Mouse (Mus musculus) heart, adult 2 months (tissue): Measurements from ENCODE around the gene Rabl6. TPM values are rescaled to one million over a fixed set of nuclear protein-coding genes. Genes with fewer than 3 reads are reported as not detected.

ENCODE experiments used
- DNase-seq, 2 experiments: peaks; one replicate each; pipeline ENCODE4 v3.0.0; 2021
- H3K27ac ChIP-seq: fragments of 200-600 bp; 2 replicates; pipeline ENCODE4 v1.8.1; 2022
- H3K27me3 ChIP-seq: fragments of 200-500 bp; 2 replicates; pipeline ENCODE4 v1.6.1; 2012; ENCODE audit warnings: mild to moderate bottlenecking, low read length, inconsistent platforms, mixed read lengths; ENCODE audit not compliant: control insufficient read depth, insufficient read depth
- H3K36me3 ChIP-seq: fragments of 200-500 bp; 2 replicates; pipeline ENCODE4 v1.6.1; 2012; ENCODE audit warnings: low read length, inconsistent platforms; ENCODE audit not compliant: control insufficient read depth, insufficient read depth
- H3K4me1 ChIP-seq: fragments of 200-500 bp; 2 replicates; pipeline ENCODE4 v1.6.1; 2011; ENCODE audit warnings: low read length; ENCODE audit not compliant: control insufficient read depth, insufficient read depth
- H3K4me3 ChIP-seq: fragments of 200-600 bp; 2 replicates; pipeline ENCODE4 v1.8.1; 2022
- H3K79me2 ChIP-seq: fragments of 200-500 bp; replicated peaks from 2 replicates; pipeline ENCODE4 v1.6.1; 2012; ENCODE audit warnings: mild to moderate bottlenecking, inconsistent platforms, low read length, moderate library complexity, mixed read lengths; ENCODE audit not compliant: control insufficient read depth, insufficient read depth
- H3K9ac ChIP-seq: fragments of 200-500 bp; 2 replicates; pipeline ENCODE4 v1.6.1; 2012; ENCODE audit warnings: low read depth, mild to moderate bottlenecking, control low read depth, inconsistent platforms, low read length, mixed read lengths
- CTCF ChIP-seq: fragments of 200-600 bp; IDR thresholded peaks from 2 replicates; pipeline ENCODE4 v1.8.1; 2022; ENCODE audit warnings: antibody characterized with exemption, mild to moderate bottlenecking, moderate library complexity
- EP300 ChIP-seq: fragments of 200-500 bp; IDR thresholded peaks from 2 replicates; pipeline ENCODE4 v1.6.1; 2011; ENCODE audit warnings: low read depth, low read length, control low read depth; ENCODE audit not compliant: insufficient read depth
- POLR2A ChIP-seq: fragments of 200-500 bp; IDR thresholded peaks from 2 replicates; pipeline ENCODE4 v1.6.1; 2011; ENCODE audit warnings: mild to moderate bottlenecking, low read depth, low read length, control low read depth; ENCODE audit not compliant: insufficient read depth
- WGBS: fragments of 180-500 bp; shearing (Covaris S2); methylation state at CpG from one replicate; pipeline ENCODE4 v1.1.7; 2018; 5-methylcytosine and 5-hydroxymethylcytosine counted together
- intact Hi-C: fragments of 180-260 bp; cut with DNase I; formaldehyde crosslinking; loops from one replicate; pipeline ENCODE4 v1.15.1; 2025
- polyA plus RNA-seq: library from polyadenylated mRNA; depleted of rRNA; stranded (reverse); fragments of >200 nt; gene quantifications from 2 replicates; pipeline ENCODE4 v1.2.3, GENCODE M21; 2012
- total RNA-seq, 2 experiments: library from RNA; stranded (reverse); gene quantifications; 2 replicates each; pipeline ENCODE4 v1.2.3; 2021

The Rabl6 gene
- total and polyA plus RNA-seq, 3 experiments = 48.8 to 65.3 (median 61.2) TPM

GRCm38 (mm10) chr2:25625986-25626385 is 17.7 kb upstream of the Rabl6 start:
- WGBS = 54% methylated on average over 5 of the region's 5 CpGs
- no peak overlapping the region for H3K9ac ChIP-seq
- intact Hi-C loops = no loop called here
- DNase-seq = no peak
- no peak overlapping the region for H3K4me3 ChIP-seq
- no peaks in the 10 kb centered on the region for H3K79me2 ChIP-seq
- TF ChIP-seq EP300 (no peak), CTCF (no peak), POLR2A (no peak)
- no peak overlapping the region for H3K27ac ChIP-seq
- H3K4me1 ChIP-seq = peaks cover 2% of the 10 kb centered on the region
- no peaks in the 10 kb centered on the region for H3K36me3 ChIP-seq
- H3K27me3 ChIP-seq = no peaks in the 10 kb centered on the region

- Histone ChIP-seq H3K9ac (peak within 1 kb of the TSS; percentile 64), H3K4me3 (peak within 1 kb of the TSS; percentile 60), H3K27me3 (no peaks in the 10 kb centered on the region; the same call in 1 of the 2 replicates), H3K79me2 (no peaks in the 10 kb centered on the region), H3K27ac (peak within 1 kb of the TSS; percentile 83), H3K4me1 (peaks cover 2% of the 10 kb centered on the region), H3K36me3 (no peaks in the 10 kb centered on the region)
- WGBS = 9% methylated on average over 34 of the region's 34 CpGs
- TF ChIP-seq EP300 = 0 out of 2 replicates have a peak, but pooled peaks have one; percentile 8
- TF ChIP-seq POLR2A = peak; percentile 57
- TF ChIP-seq CTCF = peak; percentile 80
- intact Hi-C loops = no loop called here
- DNase-seq = peak; percentile 87 to 90
These were observed 13.2 kb upstream of the Rabl6 start, which contains the start of gene Tmem141 for GRCm38 (mm10) chr2:25621229-25622200. Gene Tmem141 (minus strand): TSS chr2:25622005.

GRCm38 (mm10) chr2:25620852-25621228 is 12.5 kb upstream of the Rabl6 start:
- WGBS = 63% methylated on average over 4 of the region's 4 CpGs
- no peak for DNase-seq
- no peak for TF ChIP-seq CTCF
- TF ChIP-seq EP300 = no peak
- no peak for TF ChIP-seq POLR2A
- Histone ChIP-seq H3K9ac (no peak overlapping the region), H3K27ac (no peak overlapping the region; the same call in 1 of the 2 replicates), H3K79me2 (no peaks in the 10 kb centered on the region), H3K4me1 (peaks cover 2% of the 10 kb centered on the region), H3K27me3 (peaks cover 6% of the 10 kb centered on the region; the same call in 1 of the 2 replicates), H3K36me3 (no peaks in the 10 kb centered on the region), H3K4me3 (no peak overlapping the region; the same call in 1 of the 2 replicates)
- intact Hi-C loops = no loop called here

- Histone ChIP-seq H3K4me1 (peaks cover 2% of the 10 kb centered on the region), H3K9ac (no peak overlapping the region), H3K4me3 (no peak overlapping the region), H3K36me3 (no peaks in the 10 kb centered on the region), H3K27ac (no peak overlapping the region), H3K27me3 (peaks cover 7% of the 10 kb centered on the region; the same call in 1 of the 2 replicates), H3K79me2 (no peaks in the 10 kb centered on the region)
- TF ChIP-seq EP300 (no peak), POLR2A (no peak), CTCF (no peak)
- intact Hi-C loops = no loop called here
- DNase-seq = no peak
- WGBS = 76% methylated on average over 6 of the region's 6 CpGs
These were observed 12.1 kb upstream of the Rabl6 start for GRCm38 (mm10) chr2:25620386-25620785.

GRCm38 (mm10) chr2:25617578-25617977 is 9.3 kb upstream of the Rabl6 start, which contains the start of gene Ccdc183:
Gene Ccdc183 (minus strand): TSS chr2:25617678.
- no peaks in the 10 kb centered on the region for H3K36me3 ChIP-seq
- H3K79me2 ChIP-seq = no peaks in the 10 kb centered on the region
- peaks cover 2% of the 10 kb centered on the region for H3K4me1 ChIP-seq
- no peak within 1 kb of the TSS for H3K27ac ChIP-seq
- H3K4me3 ChIP-seq = no peak within 1 kb of the TSS
- H3K27me3 ChIP-seq = peaks cover 7% of the 10 kb centered on the region; the same call in 1 of the 2 replicates
- TF ChIP-seq CTCF (no peak), POLR2A (no peak), EP300 (no peak)
- 75% methylated on average over 3 of the region's 3 CpGs for WGBS
- H3K9ac ChIP-seq = no peak within 1 kb of the TSS
- intact Hi-C loops = no loop called here
- DNase-seq = no peak
